Mouse (Mus musculus) kidney, adult 2 months (tissue): Measurements from ENCODE around the gene Pcgf6. TPM values are rescaled to one million over a fixed set of nuclear protein-coding genes. Genes with fewer than 3 reads are reported as not detected.

ENCODE experiments used
- DNase-seq: peaks from one replicate; pipeline ENCODE4 v3.0.0; 2021
- H3K27ac ChIP-seq: fragments of 200-500 bp; 2 replicates; pipeline ENCODE4 v1.5.1; 2012; ENCODE audit warnings: low read depth, low read length, control low read depth, inconsistent platforms; ENCODE audit not compliant: insufficient read depth
- H3K27me3 ChIP-seq: fragments of 200-500 bp; replicated peaks from 2 replicates; pipeline ENCODE4 v1.6.1; 2012; ENCODE audit warnings: mild to moderate bottlenecking, moderate library complexity, low read length, inconsistent platforms; ENCODE audit not compliant: control insufficient read depth, insufficient read depth
- H3K36me3 ChIP-seq: fragments of 200-500 bp; 2 replicates; pipeline ENCODE4 v1.6.1; 2012; ENCODE audit warnings: mild to moderate bottlenecking, moderate library complexity, low read length, inconsistent platforms; ENCODE audit not compliant: control insufficient read depth, insufficient read depth
- H3K4me1 ChIP-seq: fragments of 200-500 bp; 2 replicates; pipeline ENCODE4 v1.6.1; 2011; ENCODE audit warnings: low read length; ENCODE audit not compliant: control insufficient read depth, insufficient read depth
- H3K4me3 ChIP-seq: fragments of 200-500 bp; 2 replicates; pipeline ENCODE4 v1.5.1; 2011; ENCODE audit warnings: mild to moderate bottlenecking, low read depth, low read length, control low read depth; ENCODE audit not compliant: insufficient read depth
- CTCF ChIP-seq: fragments of 200-500 bp; conservative IDR thresholded peaks from 2 replicates; pipeline ENCODE4 v1.5.1; 2011; ENCODE audit warnings: low read depth, mild to moderate bottlenecking, control low read depth, low read length, moderate library complexity, mixed read lengths; ENCODE audit not compliant: insufficient read depth, insufficient read length
- POLR2A ChIP-seq: fragments of 200-500 bp; IDR thresholded peaks from one replicate; pipeline ENCODE4 v1.6.1; 2011; ENCODE audit warnings: low read depth, low read length, control low read depth
- WGBS: fragments of 180-500 bp; shearing (Covaris S2); methylation state at CpG from one replicate; pipeline ENCODE4 v1.1.7; 2018; 5-methylcytosine and 5-hydroxymethylcytosine counted together
- polyA plus RNA-seq: library from polyadenylated mRNA; depleted of rRNA; stranded (reverse); fragments of >200 nt; gene quantifications from 2 replicates; pipeline ENCODE4 v1.2.3, GENCODE M21; 2012

Gene Pcgf6
- polyA plus RNA-seq, 1 experiment, result 6.0 TPM

GRCm38 (mm10) chr19:47047236-47047833 is 3.4 kb downstream of the Pcgf6 start:
- Histone ChIP-seq H3K27me3 (no peaks in the 10 kb centered on the region), H3K4me3 (no peak overlapping the region), H3K27ac (no peak overlapping the region), H3K4me1 (peaks cover 3% of the 10 kb centered on the region; the same call in 1 of the 2 replicates), H3K36me3 (no peaks in the 10 kb centered on the region; the same call in 1 of the 2 replicates)
- TF ChIP-seq POLR2A (no peak), CTCF (no peak)
- DNase-seq, result no peak
- 87% methylated on average over 13 of the region's 13 CpGs for whole genome bisulfite sequencing

GRCm38 (mm10) chr19:47046343-47046742 is 4.4 kb downstream of the Pcgf6 start:
- Histone ChIP-seq H3K27ac (no peak overlapping the region), H3K4me3 (no peak overlapping the region), H3K27me3 (no peaks in the 10 kb centered on the region), H3K36me3 (no peaks in the 10 kb centered on the region; the same call in none of the 2 replicates), H3K4me1 (peaks cover under 1% of the 10 kb centered on the region; the same call in 1 of the 2 replicates)
- WGBS, result 100% methylated on average over 1 of the region's 1 CpGs
- DNase-seq, result no peak
- TF ChIP-seq POLR2A (no peak), CTCF (0 out of 2 replicates have a peak, but pooled peaks have one; percentile 4)

DNA sequence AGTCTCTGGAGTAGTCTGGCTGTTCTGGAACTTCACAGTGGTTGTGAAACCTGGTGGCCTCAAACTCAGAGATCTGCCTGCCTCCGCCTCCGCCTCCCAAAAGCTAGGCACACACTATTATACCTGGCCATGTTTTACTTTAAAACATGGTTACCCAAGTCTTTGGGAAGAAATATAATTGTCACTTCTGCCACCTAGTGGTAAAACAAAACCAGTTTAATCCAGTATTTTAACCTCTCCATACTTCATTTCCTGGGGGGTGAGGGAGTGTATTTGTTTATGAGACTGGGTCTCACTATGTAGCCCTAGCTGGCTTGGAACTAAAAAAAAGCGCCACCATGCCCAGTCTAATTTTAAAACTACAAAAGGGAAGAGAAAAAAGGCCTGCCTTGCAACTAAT is 7.1 kb downstream of the Pcgf6 start:
- Histone ChIP-seq H3K36me3 (no peaks in the 10 kb centered on the region; the same call in none of the 2 replicates), H3K4me1 (no peaks in the 10 kb centered on the region), H3K27me3 (no peaks in the 10 kb centered on the region), H3K27ac (no peak overlapping the region), H3K4me3 (no peak overlapping the region)
- TF ChIP-seq POLR2A, result no peak
- TF ChIP-seq CTCF, result no peak
- peak; percentile 13 for DNase-seq
- 86% methylated on average over 3 of the region's 3 CpGs for WGBS

- Histone ChIP-seq H3K36me3 (peaks cover 1% of the 10 kb centered on the region), H3K27me3 (no peaks in the 10 kb centered on the region), H3K27ac (no peak overlapping the region), H3K4me1 (no peaks in the 10 kb centered on the region), H3K4me3 (no peak overlapping the region)
- TF ChIP-seq POLR2A (no peak), CTCF (no peak)
- DNase-seq, result no peak
- 91% methylated on average over 3 of the region's 3 CpGs for WGBS
Observed at GRCm38 (mm10) chr19:47040720-47041473, 9.8 kb downstream of the Pcgf6 start.

DNA sequence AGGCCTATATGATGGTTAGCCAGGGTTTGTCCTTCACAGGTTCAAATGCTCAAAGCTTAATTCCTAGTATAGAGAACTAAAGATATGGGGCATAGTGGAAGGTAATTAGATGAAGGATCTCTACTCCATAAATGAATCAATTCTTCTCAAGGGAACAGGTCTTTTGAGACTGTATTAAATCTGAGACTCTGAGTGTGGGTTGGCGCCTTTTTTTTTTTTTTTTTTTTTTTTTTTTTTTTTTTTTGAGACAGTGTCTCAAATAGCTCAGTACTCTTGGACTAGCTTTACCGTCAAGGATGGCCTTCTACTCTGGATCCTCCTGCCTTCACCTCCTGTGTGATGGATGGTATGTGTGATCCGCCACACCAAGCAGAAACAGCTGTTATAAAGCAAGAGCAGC is 14.1 kb downstream of the Pcgf6 start:
- TF ChIP-seq CTCF (no peak), POLR2A (no peak)
- 88% methylated on average over 3 of the region's 3 CpGs for WGBS
- H3K27me3 ChIP-seq, result no peaks in the 10 kb centered on the region
- no peak overlapping the region for H3K27ac ChIP-seq
- H3K36me3 ChIP-seq, result peaks cover 1% of the 10 kb centered on the region
- no peak for DNase-seq
- no peak overlapping the region for H3K4me3 ChIP-seq
- H3K4me1 ChIP-seq, result no peaks in the 10 kb centered on the region

- whole genome bisulfite sequencing, result 88% methylated on average over 4 of the region's 4 CpGs
- no peak for DNase-seq
- Histone ChIP-seq H3K27ac (no peak overlapping the region), H3K4me1 (no peaks in the 10 kb centered on the region), H3K36me3 (peaks cover 1% of the 10 kb centered on the region), H3K27me3 (no peaks in the 10 kb centered on the region), H3K4me3 (no peak overlapping the region)
- no peak for TF ChIP-seq POLR2A
Observed at GRCm38 (mm10) chr19:47034916-47035315, 15.8 kb downstream of the Pcgf6 start.

DNA sequence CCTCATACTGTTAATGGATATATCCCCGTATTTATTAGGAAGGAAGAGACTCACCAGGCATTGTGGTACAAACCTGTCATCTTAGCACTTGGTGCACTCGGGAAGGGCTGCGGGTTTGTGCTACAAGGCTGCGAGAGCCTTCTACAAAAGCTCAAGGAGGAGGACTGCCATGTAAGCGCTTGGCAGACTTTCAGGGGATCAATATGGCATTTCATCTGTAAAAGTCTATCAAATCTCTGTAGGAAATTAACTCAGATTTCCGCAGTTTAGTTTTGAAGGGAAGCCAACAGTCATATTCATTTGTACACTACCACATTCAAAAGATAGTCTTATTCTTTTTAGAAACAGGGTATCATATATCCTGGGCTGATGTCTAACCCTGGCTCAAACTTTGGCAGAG is 18.9 kb downstream of the Pcgf6 start:
- no peaks in the 10 kb centered on the region for H3K27me3 ChIP-seq
- TF ChIP-seq POLR2A, result no peak
- TF ChIP-seq CTCF, result no peak
- H3K36me3 ChIP-seq, result no peaks in the 10 kb centered on the region; the same call in none of the 2 replicates
- no peak overlapping the region for H3K27ac ChIP-seq
- H3K4me1 ChIP-seq, result no peaks in the 10 kb centered on the region
- 92% methylated on average over 6 of the region's 6 CpGs for WGBS
- no peak overlapping the region for H3K4me3 ChIP-seq
- DNase-seq, result no peak
